Mouse (Mus musculus) ES-E14 (cell line): ENCODE data around the gene Fance. TPM values are rescaled to one million over a fixed set of nuclear protein-coding genes. Genes with fewer than 3 reads are reported as not detected.

Experiments
- DNase-seq: peaks from one replicate; pipeline ENCODE4 v3.0.0-alpha.2; 2013; ENCODE audit warnings: low read depth, low spot score
- H3K27ac ChIP-seq: 2 replicates; pipeline ENCODE4 v1.5.1; 2012; ENCODE audit warnings: low read depth, mild to moderate bottlenecking, low read length, moderate library complexity, mixed read lengths; ENCODE audit not compliant: poor library complexity, insufficient read depth, severe bottlenecking
- H3K36me3 ChIP-seq: 2 replicates; pipeline ENCODE4 v1.6.1; 2012; ENCODE audit warnings: mild to moderate bottlenecking, low read length, moderate library complexity, mixed read lengths; ENCODE audit not compliant: control insufficient read depth, poor library complexity, insufficient read depth, severe bottlenecking
- H3K4me1 ChIP-seq, 2 experiments: fragments of 150-350 bp in 1 of 2; sonication (generic) in 1 of 2; 2 replicates each; pipeline ENCODE4 v1.6.1; 2012; ENCODE audit warnings: low read length in 2 of 2, mild to moderate bottlenecking in 1 of 2, mixed read lengths in 1 of 2; ENCODE audit not compliant: control insufficient read depth in 2 of 2, insufficient read depth in 2 of 2, poor library complexity in 1 of 2
- H3K4me3 ChIP-seq, 2 experiments: fragments of 150-350 bp in 1 of 2; sonication (generic) in 1 of 2; 2 replicates each; pipeline ENCODE4 v1.5.1; 2012; ENCODE audit warnings: low read length in 2 of 2, low read depth in 1 of 2, mild to moderate bottlenecking in 1 of 2, mixed read lengths in 1 of 2; ENCODE audit not compliant: insufficient read depth in 1 of 2, poor library complexity in 1 of 2, severe bottlenecking in 1 of 2
- H3K9ac ChIP-seq: 2 replicates; pipeline ENCODE4 v1.6.1; 2012; ENCODE audit warnings: low read depth, mild to moderate bottlenecking, low read length, mixed read lengths; ENCODE audit not compliant: poor library complexity, insufficient read depth, severe bottlenecking
- H3K9me3 ChIP-seq: fragments of 150-350 bp; sonication (generic); 2 replicates; pipeline ENCODE4 v1.6.1; 2012; ENCODE audit warnings: low read depth, mild to moderate bottlenecking, low read length; ENCODE audit not compliant: control insufficient read depth, insufficient read depth
- CHD2 ChIP-seq: IDR thresholded peaks from 2 replicates; pipeline ENCODE4 v1.6.1; 2014; ENCODE audit warnings: mild to moderate bottlenecking, low read depth, low read length, inconsistent platforms
- HCFC1 ChIP-seq: IDR thresholded peaks from 2 replicates; pipeline ENCODE4 v1.6.1; 2012; ENCODE audit warnings: low read length, inconsistent platforms, borderline replicate concordance; ENCODE audit not compliant: insufficient read depth
- MAFK ChIP-seq: IDR thresholded peaks from 2 replicates; pipeline ENCODE4 v1.6.1; 2014; ENCODE audit warnings: mild to moderate bottlenecking, low read depth, low read length, inconsistent platforms; ENCODE audit not compliant: insufficient read depth
- ZC3H11A ChIP-seq: IDR thresholded peaks from 2 replicates; pipeline ENCODE4 v1.6.1; 2012; ENCODE audit warnings: low read depth, mild to moderate bottlenecking, inconsistent platforms, low read length, borderline replicate concordance
- ZNF384 ChIP-seq: IDR thresholded peaks from 2 replicates; pipeline ENCODE4 v1.6.1; 2012; ENCODE audit warnings: low read depth, low read length, inconsistent platforms
- in situ Hi-C, 2 experiments: fragments of 600-800 bp; cut with MboI; formaldehyde crosslinking; loops; one replicate each; pipeline ENCODE4 v1.15.1; 2025; ENCODE audit warnings: low sequenced_read_pairs in 2 of 2, inconsistent platforms in 1 of 2; ENCODE audit not compliant: unreplicated experiment in 2 of 2
- total RNA-seq: library from RNA; depleted of rRNA; stranded (reverse); fragments of 300-350 nt; gene quantifications from 2 replicates; pipeline ENCODE4 v1.2.3, GENCODE M21; 2012

The Fance gene
- total RNA-seq, 1 experiment = 25.9 TPM

DNA sequence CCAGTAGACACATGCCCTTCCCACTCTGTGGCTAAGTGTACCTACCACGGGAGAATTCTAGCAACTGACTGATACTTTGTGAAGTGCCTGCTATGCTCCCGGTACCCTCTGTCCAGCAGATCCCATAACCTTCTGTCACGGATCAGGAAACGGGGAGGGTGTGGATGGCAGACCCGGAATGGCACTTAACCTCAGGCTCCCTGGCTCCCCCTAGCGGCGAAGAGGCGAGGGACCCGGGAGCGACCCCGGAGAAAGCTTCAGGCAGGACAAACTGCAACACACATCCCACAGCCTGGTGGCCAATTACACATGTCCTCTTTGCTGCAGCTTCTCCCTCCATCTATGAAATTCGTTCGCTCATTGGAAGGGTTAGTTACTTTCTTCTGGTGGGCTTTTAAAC, 55.1 kb downstream of the Fance start:
- peaks cover 0 to 10% of the 10 kb centered on the region in 2 experiments; a peak in 2 of 4 replicates for H3K4me1 ChIP-seq
- no peaks in the 10 kb centered on the region for H3K36me3 ChIP-seq
- no peak overlapping the region for H3K27ac ChIP-seq
- TF ChIP-seq ZNF384 (0 out of 2 replicates have a peak, but pooled peaks have one; percentile 13), MAFK (no peak), CHD2 (no peak), ZC3H11A (no peak)
- DNase-seq = peak; percentile 91
- no peak overlapping the region for H3K9ac ChIP-seq
- no peaks in the 10 kb centered on the region for H3K9me3 ChIP-seq
- in situ Hi-C loops = no loop called here
- H3K4me3 ChIP-seq = no peak overlapping the region

DNA sequence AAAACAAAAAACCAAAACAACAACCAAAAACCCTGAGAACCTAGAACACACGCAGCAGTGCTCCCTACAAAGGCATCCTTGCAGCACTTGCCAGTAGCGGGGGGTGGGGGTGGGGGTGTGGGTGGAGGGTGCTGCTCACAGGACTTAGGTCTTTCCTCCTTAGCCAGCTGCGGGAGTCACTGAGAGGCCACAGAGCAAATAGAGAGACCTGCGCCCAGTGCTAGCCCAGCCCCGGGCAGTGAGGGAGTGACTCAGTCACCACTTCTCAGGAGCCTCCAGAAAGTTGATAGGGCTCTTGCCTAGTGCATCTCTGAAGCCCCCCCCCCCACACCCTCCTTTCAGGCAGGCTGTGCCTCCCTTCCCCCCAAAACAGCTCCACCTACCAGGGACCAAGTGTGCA, 55.7 kb downstream of the Fance start:
- Histone ChIP-seq H3K27ac (no peak overlapping the region), H3K4me3 (no peak overlapping the region), H3K4me1 (peaks cover 1 to 7% of the 10 kb centered on the region in 2 experiments; a peak in 3 of 4 replicates), H3K36me3 (no peaks in the 10 kb centered on the region), H3K9ac (no peak overlapping the region), H3K9me3 (no peaks in the 10 kb centered on the region)
- TF ChIP-seq HCFC1 (no peak), CHD2 (no peak), ZNF384 (no peak), ZC3H11A (no peak), MAFK (no peak)
- DNase-seq = no peak
- in situ Hi-C loops = no loop called here

DNA sequence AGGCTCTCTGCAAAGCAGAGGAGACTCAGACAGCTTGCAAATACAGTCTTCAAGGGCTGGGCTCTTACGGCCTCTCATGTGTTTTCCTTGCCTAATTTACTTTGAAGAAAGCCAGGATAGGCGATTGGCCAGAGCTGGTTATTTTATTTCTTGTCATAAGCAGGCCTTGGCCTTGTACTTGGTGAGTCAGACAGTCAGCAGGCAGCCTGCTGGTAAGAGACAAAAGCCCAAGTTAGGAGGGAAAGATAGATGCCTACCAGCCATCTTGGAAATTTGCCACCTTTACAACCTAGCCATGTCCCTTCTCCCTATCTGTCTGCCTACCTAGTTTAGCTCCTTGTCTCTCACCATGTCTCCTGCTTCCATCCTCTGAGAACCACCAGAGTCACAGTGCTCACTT, 58.0 kb downstream of the Fance start:
- DNase-seq = no peak
- Histone ChIP-seq H3K4me1 (peaks cover 4 to 9% of the 10 kb centered on the region in 2 experiments), H3K9ac (no peak overlapping the region), H3K9me3 (no peaks in the 10 kb centered on the region), H3K4me3 (no peak overlapping the region), H3K36me3 (no peaks in the 10 kb centered on the region), H3K27ac (no peak overlapping the region)
- in situ Hi-C loops = no loop called here
- TF ChIP-seq MAFK (no peak), CHD2 (no peak), ZNF384 (no peak), ZC3H11A (no peak), HCFC1 (no peak)

DNA sequence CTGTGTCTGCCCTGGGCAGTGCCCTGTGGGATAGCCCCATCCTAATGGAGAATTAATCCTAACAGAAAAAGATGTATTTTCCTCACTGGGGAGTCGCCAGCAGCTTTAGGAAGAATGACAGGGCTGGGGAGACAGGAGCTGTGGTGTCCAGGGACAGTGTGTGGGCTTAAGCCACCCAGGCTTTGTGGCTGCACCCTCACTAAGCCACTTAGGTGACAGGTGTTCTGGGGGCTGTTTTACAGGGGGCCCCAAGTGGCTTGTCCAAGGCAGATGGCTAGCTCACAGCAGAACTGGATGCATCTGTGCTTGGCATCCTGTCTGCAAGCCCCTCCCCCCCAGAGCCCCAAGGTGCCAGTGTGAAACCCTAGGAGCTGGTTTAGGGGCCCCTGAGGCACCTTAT, 58.6 kb downstream of the Fance start:
- H3K4me3 ChIP-seq = no peak overlapping the region
- H3K4me1 ChIP-seq = peaks cover 4 to 9% of the 10 kb centered on the region in 2 experiments
- H3K36me3 ChIP-seq = no peaks in the 10 kb centered on the region
- H3K9ac ChIP-seq = no peak overlapping the region
- H3K9me3 ChIP-seq = no peaks in the 10 kb centered on the region
- TF ChIP-seq MAFK (no peak), ZNF384 (no peak), HCFC1 (no peak), CHD2 (no peak), ZC3H11A (no peak)
- in situ Hi-C loops = no loop called here
- no peak overlapping the region for H3K27ac ChIP-seq
- no peak for DNase-seq

DNA sequence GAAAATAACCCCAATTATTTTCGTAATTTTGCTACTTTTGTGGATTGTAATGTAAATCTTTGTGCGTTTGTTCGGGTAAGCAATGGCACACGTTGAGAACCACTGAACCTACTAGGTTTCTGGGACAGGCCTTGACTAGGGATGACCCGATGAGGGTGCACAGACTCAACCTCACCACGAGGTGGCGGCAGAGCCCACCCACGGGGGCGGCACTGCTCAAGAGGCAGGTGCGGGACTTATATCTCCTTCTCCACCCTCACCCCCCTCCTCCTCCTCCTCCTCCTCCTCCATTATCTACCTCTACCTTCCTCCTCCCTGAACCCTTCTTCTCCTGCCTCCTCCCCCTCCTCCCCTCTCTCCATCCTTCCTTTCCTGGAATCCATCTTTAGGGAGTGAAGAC, 60.5 kb downstream of the Fance start:
- Histone ChIP-seq H3K4me3 (no peak overlapping the region), H3K36me3 (no peaks in the 10 kb centered on the region), H3K9me3 (no peaks in the 10 kb centered on the region), H3K4me1 (peaks cover 4 to 9% of the 10 kb centered on the region in 2 experiments), H3K27ac (no peak overlapping the region), H3K9ac (no peak overlapping the region)
- in situ Hi-C loops = no loop called here
- TF ChIP-seq ZC3H11A = peak; percentile 37; the same call in 1 of the 2 replicates
- TF ChIP-seq CHD2 = no peak
- DNase-seq = no peak
